Mouse (Mus musculus) kidney, embryonic 16.5 days (tissue): ENCODE results near the gene Acss2. TPM values are rescaled to one million over a fixed set of nuclear protein-coding genes. Genes with fewer than 3 reads are reported as not detected.
A peak's percentile ranks its signal among the peaks of the same experiment; 100 is the strongest.

Experiments
- ATAC-seq: fragments of 200-750 bp; cut with Nextera tagmentation; 2 replicates; pipeline ENCODE4 v1.8.0; 2017; ENCODE audit warnings: moderate TSS enrichment; ENCODE audit not compliant: low FRiP score, low TSS enrichment
- H3K27ac ChIP-seq: fragments of 300-500 bp; sonication (generic); 2 replicates; pipeline ENCODE4 v1.5.1; 2014; ENCODE audit warnings: low read length
- H3K27me3 ChIP-seq: fragments of 300-500 bp; sonication (generic); 2 replicates; pipeline ENCODE4 v1.6.1; 2014; ENCODE audit warnings: low read length, control low read depth, mixed read lengths; ENCODE audit not compliant: insufficient read depth
- H3K36me3 ChIP-seq: fragments of 300-500 bp; sonication (generic); 2 replicates; pipeline ENCODE4 v1.6.1; 2014; ENCODE audit warnings: low read length, control low read depth, mixed read lengths; ENCODE audit not compliant: insufficient read depth
- H3K4me1 ChIP-seq: fragments of 300-500 bp; sonication (generic); 2 replicates; pipeline ENCODE4 v1.6.1; 2014; ENCODE audit warnings: low read length, control low read depth, mixed read lengths; ENCODE audit not compliant: insufficient read depth
- H3K4me2 ChIP-seq: fragments of 300-500 bp; sonication (generic); replicated peaks from 2 replicates; pipeline ENCODE4 v1.6.1; 2014; ENCODE audit warnings: low read depth, low read length
- H3K4me3 ChIP-seq: fragments of 300-500 bp; sonication (generic); 2 replicates; pipeline ENCODE4 v1.5.1; 2014; ENCODE audit warnings: mild to moderate bottlenecking, low read length
- H3K9ac ChIP-seq: fragments of 300-500 bp; sonication (generic); replicated peaks from 2 replicates; pipeline ENCODE4 v1.6.1; 2014; ENCODE audit warnings: low read length
- H3K9me3 ChIP-seq: fragments of 300-500 bp; sonication (generic); 2 replicates; pipeline ENCODE4 v1.6.1; 2016; ENCODE audit warnings: low read length, control low read depth
- WGBS: fragments of 180-500 bp; shearing (Covaris S2); extraction: QIAGEN DNeasy Blood & Tissue Kit; methylation state at CpG from one replicate; pipeline ENCODE4 v1.1.7; 2014; 5-methylcytosine and 5-hydroxymethylcytosine counted together
- polyA plus RNA-seq: library from polyadenylated mRNA; unstranded; fragments of >200 nt; fragmentation: Nextera tagmentation; extraction: Ambion mirVana; gene quantifications from 2 replicates; pipeline ENCODE4 v1.2.1, GENCODE M21; 2015

Acss2 gene
- polyA plus RNA-seq, 1 experiment from 2014 or later = 16.0 TPM

- Histone ChIP-seq H3K9me3 (no peaks in the 10 kb centered on the region), H3K27ac (no peak overlapping the region), H3K4me1 (0 out of 2 replicates have a peak, but pooled peaks cover 5% of the 10 kb centered on the region), H3K36me3 (no peaks in the 10 kb centered on the region), H3K27me3 (no peaks in the 10 kb centered on the region), H3K9ac (no peak overlapping the region), H3K4me2 (no peak overlapping the region), H3K4me3 (no peak overlapping the region)
- 89% methylated on average over 5 of the region's 5 CpGs for WGBS
- ATAC-seq = no peak
Observed at GRCm38 (mm10) chr2:155567751-155568150, 50.0 kb downstream of the Acss2 start.

GRCm38 (mm10) chr2:155569223-155569807, 51.6 kb downstream of the Acss2 start:
- Histone ChIP-seq H3K4me1 (0 out of 2 replicates have a peak, but pooled peaks cover 5% of the 10 kb centered on the region), H3K9me3 (no peaks in the 10 kb centered on the region), H3K4me2 (no peak overlapping the region), H3K9ac (no peak overlapping the region), H3K36me3 (no peaks in the 10 kb centered on the region), H3K27ac (no peak overlapping the region), H3K27me3 (no peaks in the 10 kb centered on the region), H3K4me3 (no peak overlapping the region)
- no peak for ATAC-seq
- 34% methylated on average over 3 of the region's 3 CpGs for WGBS

GRCm38 (mm10) chr2:155573001-155573400, 55.3 kb downstream of the Acss2 start:
- H3K4me1 ChIP-seq = 0 out of 2 replicates have a peak, but pooled peaks cover 5% of the 10 kb centered on the region
- no peak overlapping the region for H3K4me2 ChIP-seq
- ATAC-seq = no peak
- no peak overlapping the region for H3K27ac ChIP-seq
- H3K27me3 ChIP-seq = no peaks in the 10 kb centered on the region
- WGBS = 91% methylated on average over 9 of the region's 9 CpGs
- no peak overlapping the region for H3K4me3 ChIP-seq
- H3K9ac ChIP-seq = no peak overlapping the region
- H3K9me3 ChIP-seq = no peaks in the 10 kb centered on the region
- 0 out of 2 replicates have a peak, but pooled peaks cover 3% of the 10 kb centered on the region for H3K36me3 ChIP-seq

- no peak overlapping the region for H3K9ac ChIP-seq
- no peaks in the 10 kb centered on the region for H3K9me3 ChIP-seq
- H3K27me3 ChIP-seq = no peaks in the 10 kb centered on the region
- no peak overlapping the region for H3K27ac ChIP-seq
- H3K36me3 ChIP-seq = 0 out of 2 replicates have a peak, but pooled peaks cover 3% of the 10 kb centered on the region
- 90% methylated on average over 7 of the region's 7 CpGs for WGBS
- no peak overlapping the region for H3K4me2 ChIP-seq
- no peak overlapping the region for H3K4me3 ChIP-seq
- 0 out of 2 replicates have a peak, but pooled peaks cover 5% of the 10 kb centered on the region for H3K4me1 ChIP-seq
- no peak for ATAC-seq
Observed at GRCm38 (mm10) chr2:155573996-155574395, 56.2 kb downstream of the Acss2 start.

- H3K27me3 ChIP-seq = no peaks in the 10 kb centered on the region
- H3K36me3 ChIP-seq = 0 out of 2 replicates have a peak, but pooled peaks cover 3% of the 10 kb centered on the region
- no peak overlapping the region for H3K27ac ChIP-seq
- 87% methylated on average over 4 of the region's 4 CpGs for WGBS
- 0 out of 2 replicates have a peak, but pooled peaks cover 4% of the 10 kb centered on the region for H3K4me1 ChIP-seq
- H3K4me3 ChIP-seq = no peak overlapping the region
- H3K4me2 ChIP-seq = no peak overlapping the region
- ATAC-seq = no peak
- H3K9me3 ChIP-seq = no peaks in the 10 kb centered on the region
- no peak overlapping the region for H3K9ac ChIP-seq
Observed at GRCm38 (mm10) chr2:155574700-155575099, 57.0 kb downstream of the Acss2 start.

GRCm38 (mm10) chr2:155576656-155577055, 58.9 kb downstream of the Acss2 start:
- H3K36me3 ChIP-seq = 0 out of 2 replicates have a peak, but pooled peaks cover 3% of the 10 kb centered on the region
- no peak overlapping the region for H3K9ac ChIP-seq
- no peak overlapping the region for H3K27ac ChIP-seq
- no peak overlapping the region for H3K4me3 ChIP-seq
- ATAC-seq = no peak
- WGBS = 78% methylated on average over 9 of the region's 9 CpGs
- H3K27me3 ChIP-seq = no peaks in the 10 kb centered on the region
- H3K4me1 ChIP-seq = no peaks in the 10 kb centered on the region
- no peak overlapping the region for H3K4me2 ChIP-seq
- no peaks in the 10 kb centered on the region for H3K9me3 ChIP-seq

GRCm38 (mm10) chr2:155580331-155580730, 62.6 kb downstream of the Acss2 start:
- no peak overlapping the region for H3K9ac ChIP-seq
- no peaks in the 10 kb centered on the region for H3K9me3 ChIP-seq
- H3K4me1 ChIP-seq = no peaks in the 10 kb centered on the region
- ATAC-seq = no peak
- no peak overlapping the region for H3K4me2 ChIP-seq
- WGBS = 88% methylated on average over 3 of the region's 3 CpGs
- H3K27ac ChIP-seq = no peak overlapping the region
- H3K36me3 ChIP-seq = 0 out of 2 replicates have a peak, but pooled peaks cover 3% of the 10 kb centered on the region
- H3K4me3 ChIP-seq = no peak overlapping the region
- no peaks in the 10 kb centered on the region for H3K27me3 ChIP-seq

- Histone ChIP-seq H3K27ac (no peak overlapping the region), H3K9me3 (no peaks in the 10 kb centered on the region), H3K4me2 (no peak overlapping the region), H3K4me1 (no peaks in the 10 kb centered on the region), H3K36me3 (no peaks in the 10 kb centered on the region), H3K9ac (no peak overlapping the region), H3K27me3 (no peaks in the 10 kb centered on the region), H3K4me3 (no peak overlapping the region)
- 74% methylated on average over 4 of the region's 4 CpGs for WGBS
- ATAC-seq = no peak
Observed at GRCm38 (mm10) chr2:155582384-155582995, 64.7 kb downstream of the Acss2 start.

GRCm38 (mm10) chr2:155582996-155583395, 65.2 kb downstream of the Acss2 start:
- H3K27me3 ChIP-seq = no peaks in the 10 kb centered on the region
- H3K27ac ChIP-seq = no peak overlapping the region
- no peak for ATAC-seq
- H3K4me2 ChIP-seq = no peak overlapping the region
- H3K4me1 ChIP-seq = no peaks in the 10 kb centered on the region
- no peaks in the 10 kb centered on the region for H3K36me3 ChIP-seq
- no peaks in the 10 kb centered on the region for H3K9me3 ChIP-seq
- WGBS = 91% methylated on average over 5 of the region's 5 CpGs
- no peak overlapping the region for H3K9ac ChIP-seq
- no peak overlapping the region for H3K4me3 ChIP-seq

GRCm38 (mm10) chr2:155583927-155584530, 66.3 kb downstream of the Acss2 start:
- 44% methylated on average over 5 of the region's 5 CpGs for WGBS
- H3K4me2 ChIP-seq = no peak overlapping the region
- 0 out of 2 replicates have a peak, but pooled peaks have one; percentile 36 for ATAC-seq
- no peaks in the 10 kb centered on the region for H3K36me3 ChIP-seq
- H3K27me3 ChIP-seq = no peaks in the 10 kb centered on the region
- no peaks in the 10 kb centered on the region for H3K4me1 ChIP-seq
- no peak overlapping the region for H3K9ac ChIP-seq
- no peak overlapping the region for H3K4me3 ChIP-seq
- no peaks in the 10 kb centered on the region for H3K9me3 ChIP-seq
- no peak overlapping the region for H3K27ac ChIP-seq
